Mouse (Mus musculus): ENCODE measurements around the gene Fam192a. TPM values are rescaled to one million over a fixed set of nuclear protein-coding genes. Genes with fewer than 3 reads are reported as not detected.

Fam192a gene
- polyA plus RNA-seq, 1 experiment from 2014 or later, result 40.9 TPM

DNA sequence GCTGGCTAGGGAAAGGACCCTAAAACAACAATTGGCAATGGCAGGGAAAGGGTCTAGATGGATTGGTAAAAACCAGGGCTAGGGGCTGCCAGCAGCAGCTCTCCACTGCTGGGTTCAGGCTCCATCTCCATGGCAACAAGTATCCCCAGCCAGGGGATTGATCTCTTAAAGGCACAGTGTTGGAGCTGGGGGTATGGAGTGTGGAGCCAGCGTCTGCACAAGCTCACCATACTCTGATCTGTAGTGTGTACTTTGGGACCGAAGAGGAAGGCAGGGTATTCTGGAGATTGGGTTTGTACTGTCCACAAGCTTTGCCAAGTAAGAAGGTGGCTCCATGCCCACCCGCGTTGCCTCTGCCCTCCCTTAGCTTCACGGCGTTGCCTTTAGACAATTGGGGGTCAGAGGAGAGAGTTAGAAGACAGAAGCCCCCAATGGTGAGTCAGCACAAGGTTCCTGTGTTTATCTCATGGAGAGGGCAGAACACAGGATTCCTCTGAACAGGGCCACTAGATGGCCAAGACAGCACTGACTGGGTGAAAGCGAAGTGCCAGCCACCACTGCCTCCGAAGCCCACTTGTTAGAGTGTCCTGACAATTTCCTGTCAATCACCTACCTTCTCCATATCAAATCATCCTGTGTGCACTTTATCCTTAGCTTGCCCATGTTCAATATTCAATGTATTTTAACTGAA lies 34.5 kb downstream of the Fam192a start:
- Histone ChIP-seq H3K9ac (replicated peaks; ENCODE audit: low read depth) (no peak overlapping the region), H3K27me3 (replicated peaks; ENCODE audit: insufficient read depth, low read length) (no peaks in the 10 kb centered on the region), H3K4me3 (ENCODE audit: low read depth, low read length) (no peak overlapping the region), H3K4me2 (replicated peaks; ENCODE audit: low read depth, low read length) (no peak overlapping the region), H3K4me1 (ENCODE audit: insufficient read depth, low read depth, low read length) (no peaks in the 10 kb centered on the region), H3K36me3 (ENCODE audit: insufficient read depth, low read length) (no peaks in the 10 kb centered on the region), H3K27ac (ENCODE audit: low read length) (no peak overlapping the region), H3K9me3 (ENCODE audit: low read length) (no peaks in the 10 kb centered on the region)
- ATAC-seq, result no peak
- 67% methylated on average over 8 of the region's 8 CpGs for WGBS
- TF ChIP-seq EP300 (IDR thresholded peaks at IDR 0.05) (no peak), CTCF (IDR thresholded peaks at IDR 0.05) (no peak)
- no peak for DNase-seq (ENCODE audit: low spot score)

- WGBS, result 58% methylated on average over 15 of the region's 15 CpGs
Observed at GRCm38 (mm10) chr8:94566446-94567158, 35.2 kb downstream of the Fam192a start.

GRCm38 (mm10) chr8:94566033-94566432 lies 35.8 kb downstream of the Fam192a start:
- WGBS, result 69% methylated on average over 6 of the region's 6 CpGs
- no peak for DNase-seq (ENCODE audit: low spot score)
- no peak overlapping the region for H3K27ac ChIP-seq (ENCODE audit: low read length)

More at GRCm38 (mm10) chr8:94566446-94567158, 35.2 kb downstream of the Fam192a start:
- no peak for ATAC-seq
- Histone ChIP-seq H3K36me3 (ENCODE audit: insufficient read depth, low read length) (no peaks in the 10 kb centered on the region), H3K27me3 (replicated peaks; ENCODE audit: insufficient read depth, low read length) (no peaks in the 10 kb centered on the region), H3K9me3 (ENCODE audit: low read length) (no peaks in the 10 kb centered on the region), H3K4me1 (ENCODE audit: insufficient read depth, low read depth, low read length) (no peaks in the 10 kb centered on the region), H3K4me2 (replicated peaks; ENCODE audit: low read depth, low read length) (no peak overlapping the region), H3K27ac (ENCODE audit: low read length) (no peak overlapping the region), H3K9ac (replicated peaks; ENCODE audit: low read depth) (no peak overlapping the region), H3K4me3 (ENCODE audit: low read depth, low read length) (no peak overlapping the region)
- TF ChIP-seq CTCF (IDR thresholded peaks at IDR 0.05), result no peak
- no peak for TF ChIP-seq EP300 (IDR thresholded peaks at IDR 0.05)
- no peak for DNase-seq (ENCODE audit: low spot score)

GRCm38 (mm10) chr8:94564421-94564820 lies 37.4 kb downstream of the Fam192a start:
- Histone ChIP-seq H3K4me1 (ENCODE audit: insufficient read depth, low read depth, low read length) (no peaks in the 10 kb centered on the region), H3K9me3 (ENCODE audit: low read length) (no peaks in the 10 kb centered on the region), H3K4me2 (replicated peaks; ENCODE audit: low read depth, low read length) (no peak overlapping the region), H3K27me3 (replicated peaks; ENCODE audit: insufficient read depth, low read length) (no peaks in the 10 kb centered on the region), H3K4me3 (ENCODE audit: low read depth, low read length) (no peak overlapping the region), H3K9ac (replicated peaks; ENCODE audit: low read depth) (no peak overlapping the region), H3K36me3 (ENCODE audit: insufficient read depth, low read length) (no peaks in the 10 kb centered on the region), H3K27ac (ENCODE audit: low read length) (no peak overlapping the region)
- DNase-seq (ENCODE audit: low spot score) (no peak), ATAC-seq (no peak)
- TF ChIP-seq EP300 (IDR thresholded peaks at IDR 0.05) (no peak), CTCF (IDR thresholded peaks at IDR 0.05) (no peak)

More at GRCm38 (mm10) chr8:94566033-94566432, 35.8 kb downstream of the Fam192a start:
- no peak for TF ChIP-seq EP300 (IDR thresholded peaks at IDR 0.05)
- no peak for TF ChIP-seq CTCF (IDR thresholded peaks at IDR 0.05)
- no peaks in the 10 kb centered on the region for H3K36me3 ChIP-seq (ENCODE audit: insufficient read depth, low read length)
- no peak overlapping the region for H3K4me3 ChIP-seq (ENCODE audit: low read depth, low read length)
- no peaks in the 10 kb centered on the region for H3K9me3 ChIP-seq (ENCODE audit: low read length)
- H3K4me2 ChIP-seq (replicated peaks; ENCODE audit: low read depth, low read length), result no peak overlapping the region
- ATAC-seq, result no peak
- H3K27me3 ChIP-seq (replicated peaks; ENCODE audit: insufficient read depth, low read length), result no peaks in the 10 kb centered on the region
- no peak overlapping the region for H3K9ac ChIP-seq (replicated peaks; ENCODE audit: low read depth)
- H3K4me1 ChIP-seq (ENCODE audit: insufficient read depth, low read depth, low read length), result no peaks in the 10 kb centered on the region

DNA sequence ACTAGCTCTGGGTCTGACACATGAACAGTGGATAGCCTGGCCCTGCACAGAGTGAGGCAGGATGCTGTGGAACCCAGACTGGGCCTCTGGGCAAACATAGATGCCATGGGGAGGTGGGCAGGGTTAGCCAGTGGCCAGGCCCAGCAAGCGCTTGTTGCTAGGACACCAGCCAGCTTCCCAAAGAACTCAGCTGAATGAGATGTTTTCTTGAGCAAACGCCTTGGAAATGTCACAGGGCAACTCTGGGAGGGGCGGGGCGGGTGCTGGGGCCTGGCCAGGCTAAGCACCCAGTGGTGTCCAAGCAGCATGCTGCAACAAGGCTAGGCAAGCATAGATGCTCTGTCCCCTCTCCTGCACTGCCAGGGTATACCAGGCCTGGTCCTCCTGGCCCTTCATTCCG lies 40.5 kb downstream of the Fam192a start:
- H3K9ac ChIP-seq (replicated peaks; ENCODE audit: low read depth), result no peak overlapping the region
- no peak overlapping the region for H3K27ac ChIP-seq (ENCODE audit: low read length)
- H3K36me3 ChIP-seq (ENCODE audit: insufficient read depth, low read length), result no peaks in the 10 kb centered on the region
- ATAC-seq (peak; percentile 16), DNase-seq (ENCODE audit: low spot score) (no peak)
- no peak overlapping the region for H3K4me3 ChIP-seq (ENCODE audit: low read depth, low read length)
- no peaks in the 10 kb centered on the region for H3K27me3 ChIP-seq (replicated peaks; ENCODE audit: insufficient read depth, low read length)
- no peak overlapping the region for H3K4me2 ChIP-seq (replicated peaks; ENCODE audit: low read depth, low read length)
- TF ChIP-seq CTCF (IDR thresholded peaks at IDR 0.05) (no peak), EP300 (IDR thresholded peaks at IDR 0.05) (no peak)
- H3K4me1 ChIP-seq (ENCODE audit: insufficient read depth, low read depth, low read length), result no peaks in the 10 kb centered on the region
- WGBS, result 53% methylated on average over 5 of the region's 5 CpGs
- H3K9me3 ChIP-seq (ENCODE audit: low read length), result no peaks in the 10 kb centered on the region

DNA sequence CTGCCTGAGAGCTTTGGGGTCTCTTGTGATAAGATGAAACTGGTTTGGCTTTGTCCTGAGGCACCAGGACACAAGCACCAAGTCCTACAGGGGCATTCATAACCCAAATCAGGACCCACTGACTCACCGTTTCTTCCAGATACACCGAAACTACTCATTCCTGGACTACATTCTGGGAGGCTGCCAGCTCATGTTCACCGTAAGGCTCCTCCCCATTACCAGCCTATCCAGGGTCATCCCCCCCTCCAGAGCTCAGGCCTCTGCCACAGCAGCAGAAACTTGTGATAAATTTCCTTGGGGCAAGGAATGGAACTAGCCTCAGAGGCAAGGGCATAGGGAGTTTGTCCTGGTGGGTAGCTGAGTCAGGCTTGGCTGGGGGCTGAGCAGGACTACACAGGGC lies 44.5 kb downstream of the Fam192a start:
- no peak overlapping the region for H3K9ac ChIP-seq (replicated peaks; ENCODE audit: low read depth)
- no peak overlapping the region for H3K27ac ChIP-seq (ENCODE audit: low read length)
- H3K9me3 ChIP-seq (ENCODE audit: low read length), result no peaks in the 10 kb centered on the region
- H3K36me3 ChIP-seq (ENCODE audit: insufficient read depth, low read length), result no peaks in the 10 kb centered on the region
- ATAC-seq (no peak), DNase-seq (ENCODE audit: low spot score) (no peak)
- H3K27me3 ChIP-seq (replicated peaks; ENCODE audit: insufficient read depth, low read length), result no peaks in the 10 kb centered on the region
- TF ChIP-seq EP300 (IDR thresholded peaks at IDR 0.05) (no peak), CTCF (IDR thresholded peaks at IDR 0.05) (no peak)
- H3K4me1 ChIP-seq (ENCODE audit: insufficient read depth, low read depth, low read length), result no peaks in the 10 kb centered on the region
- H3K4me3 ChIP-seq (ENCODE audit: low read depth, low read length), result no peak overlapping the region
- 62% methylated on average over 3 of the region's 3 CpGs for WGBS
- no peak overlapping the region for H3K4me2 ChIP-seq (replicated peaks; ENCODE audit: low read depth, low read length)

All from lung, postnatal 0 days (tissue).